Mouse (Mus musculus): ENCODE data around the gene Bak1.

- TF ChIP-seq CTCF (IDR thresholded peaks at IDR 0.05) (no peak), POLR2A (IDR thresholded peaks at IDR 0.05; ENCODE audit: insufficient read depth, low read depth, low read length) (no peak), EP300 (IDR thresholded peaks at IDR 0.05; ENCODE audit: insufficient read depth, low read depth, low read length) (no peak)
Observed at GRCm38 (mm10) chr17:26981050-26981449, 47.8 kb downstream of the Bak1 start.

Measured in heart, adult 2 months (tissue).